Mouse (Mus musculus) liver, embryonic 16.5 days (tissue): ENCODE data around the gene Phka2. TPM values are rescaled to one million over a fixed set of nuclear protein-coding genes. Genes with fewer than 3 reads are reported as not detected.

Source experiments
- ATAC-seq: fragments of 200-750 bp; cut with Nextera tagmentation; 2 replicates; pipeline ENCODE4 v1.8.0; 2017; ENCODE audit warnings: low read depth, mild to moderate bottlenecking, moderate number of reproducible peaks, moderate library complexity
- H3K27ac ChIP-seq: fragments of 300-500 bp; sonication (generic); 2 replicates; pipeline ENCODE4 v1.5.1; 2014; ENCODE audit warnings: mild to moderate bottlenecking, low read length
- H3K27me3 ChIP-seq: fragments of 300-500 bp; sonication (generic); 2 replicates; pipeline ENCODE4 v1.6.1; 2014; ENCODE audit warnings: low read depth, low read length, mixed read lengths; ENCODE audit not compliant: control insufficient read depth, insufficient read depth
- H3K36me3 ChIP-seq: fragments of 300-500 bp; sonication (generic); 2 replicates; pipeline ENCODE4 v1.6.1; 2014; ENCODE audit warnings: mild to moderate bottlenecking; ENCODE audit not compliant: control insufficient read depth, insufficient read depth
- H3K4me1 ChIP-seq: fragments of 300-500 bp; sonication (generic); 2 replicates; pipeline ENCODE4 v1.6.1; 2014; ENCODE audit warnings: low read depth, low read length, mixed read lengths; ENCODE audit not compliant: control insufficient read depth
- H3K4me2 ChIP-seq: fragments of 300-500 bp; sonication (generic); 2 replicates; pipeline ENCODE4 v1.6.1; 2014; ENCODE audit warnings: low read depth, low read length, mixed read lengths
- H3K4me3 ChIP-seq: fragments of 300-500 bp; sonication (generic); 2 replicates; pipeline ENCODE4 v1.5.1; 2014; ENCODE audit warnings: low read depth, mild to moderate bottlenecking, low read length
- H3K9ac ChIP-seq: fragments of 300-500 bp; sonication (generic); 2 replicates; pipeline ENCODE4 v1.6.1; 2014; ENCODE audit warnings: low read depth, low read length
- H3K9me3 ChIP-seq: fragments of 300-500 bp; sonication (generic); replicated peaks from 2 replicates; pipeline ENCODE4 v1.6.1; 2016; ENCODE audit warnings: low read length; ENCODE audit not compliant: control insufficient read depth
- WGBS: fragments of 180-500 bp; shearing (Covaris S2); extraction: QIAGEN DNeasy Blood & Tissue Kit; methylation state at CpG from one replicate; pipeline ENCODE4 v1.1.7; 2014; ENCODE audit not compliant: insufficient replicate concordance; 5-methylcytosine and 5-hydroxymethylcytosine counted together
- polyA plus RNA-seq: library from polyadenylated mRNA; unstranded; fragments of >200 nt; fragmentation: Nextera tagmentation; extraction: Ambion mirVana; gene quantifications from 2 replicates; pipeline ENCODE4 v1.2.1, GENCODE M21; 2015

The Phka2 gene
- 10.6 and 11.4 TPM in 2 replicates for polyA plus RNA-seq

- peak within 1 kb of the TSS; percentile 68 for H3K4me2 ChIP-seq
- WGBS = 14% methylated on average over 61 of the region's 61 CpGs
- ATAC-seq = peak; percentile 94
These were observed at the start of gene Phka2 for GRCm38 (mm10) chrX:160502048-160503041. Gene Phka2, plus strand, starts transcription at chrX:160502166.

DNA sequence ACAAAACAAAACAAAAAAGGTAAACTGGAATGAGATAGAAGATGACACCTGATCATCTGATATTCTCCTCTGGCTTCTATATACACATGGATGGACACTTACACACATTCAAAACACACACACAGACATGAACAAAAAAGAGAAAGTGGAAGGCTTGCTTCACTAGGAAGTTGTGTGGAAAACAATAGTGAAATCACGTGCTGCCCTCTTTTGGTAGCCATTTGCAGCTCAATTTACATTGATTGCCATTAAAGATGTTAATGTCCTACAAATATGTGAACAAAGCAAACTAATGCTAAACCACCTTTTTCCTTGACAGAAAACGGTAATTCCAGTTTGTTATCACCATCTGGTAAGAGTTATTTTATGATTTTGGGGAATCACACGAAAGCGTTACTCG is 46.3 kb upstream of the Phka2 start:
- Histone ChIP-seq H3K36me3 (no peaks in the 10 kb centered on the region), H3K27me3 (no peaks in the 10 kb centered on the region), H3K4me2 (no peak overlapping the region), H3K4me1 (no peaks in the 10 kb centered on the region), H3K4me3 (no peak overlapping the region), H3K9ac (no peak overlapping the region), H3K27ac (no peak overlapping the region), H3K9me3 (no peaks in the 10 kb centered on the region)
- 56% methylated on average over 5 of the region's 5 CpGs for WGBS
- no peak for ATAC-seq

More at GRCm38 (mm10) chrX:160502048-160503041, at the start of gene Phka2:
- peak within 1 kb of the TSS; percentile 75 for H3K27ac ChIP-seq
- peak within 1 kb of the TSS; percentile 64 for H3K4me3 ChIP-seq
- no peaks in the 10 kb centered on the region for H3K27me3 ChIP-seq
- no peaks in the 10 kb centered on the region for H3K36me3 ChIP-seq
- peak within 1 kb of the TSS; percentile 56 for H3K9ac ChIP-seq
- peaks cover 3% of the 10 kb centered on the region for H3K4me1 ChIP-seq
- H3K9me3 ChIP-seq = no peaks in the 10 kb centered on the region

DNA sequence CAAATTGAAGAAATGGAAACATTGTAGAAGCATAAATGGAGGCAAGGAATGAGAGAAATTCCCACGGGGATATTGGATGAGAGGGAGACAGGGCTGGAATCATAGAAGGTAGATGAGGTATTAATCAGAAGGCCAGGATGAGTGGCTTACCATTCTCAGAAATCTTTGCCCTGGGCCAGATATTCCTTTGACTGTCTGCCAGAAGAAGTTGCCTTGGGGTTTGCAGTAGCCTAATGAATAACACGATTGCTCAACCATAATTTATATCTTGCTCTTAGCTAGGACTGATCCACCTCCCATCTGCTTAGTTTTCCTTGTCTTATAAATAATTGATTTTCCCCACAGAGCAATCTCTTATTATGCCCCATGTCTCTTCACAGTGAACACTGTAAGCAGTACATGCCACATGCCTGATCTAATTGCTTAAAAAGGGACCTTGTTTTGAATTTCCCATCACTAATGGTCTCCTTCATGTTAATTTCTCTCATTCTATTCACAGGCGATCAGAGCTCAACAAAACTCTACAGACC is 30.6 kb upstream of the Phka2 start:
- Histone ChIP-seq H3K4me1 (no peaks in the 10 kb centered on the region), H3K27me3 (no peaks in the 10 kb centered on the region), H3K4me2 (no peak overlapping the region), H3K9me3 (no peaks in the 10 kb centered on the region), H3K4me3 (no peak overlapping the region), H3K36me3 (no peaks in the 10 kb centered on the region), H3K9ac (no peak overlapping the region), H3K27ac (no peak overlapping the region)
- ATAC-seq = no peak
- 46% methylated on average over 3 of the region's 3 CpGs for WGBS

GRCm38 (mm10) chrX:160489784-160490183 is 12.2 kb upstream of the Phka2 start:
- Histone ChIP-seq H3K9ac (no peak overlapping the region), H3K27ac (no peak overlapping the region), H3K4me2 (no peak overlapping the region), H3K4me3 (no peak overlapping the region), H3K4me1 (no peaks in the 10 kb centered on the region), H3K27me3 (no peaks in the 10 kb centered on the region), H3K36me3 (no peaks in the 10 kb centered on the region), H3K9me3 (no peaks in the 10 kb centered on the region)
- WGBS = 42% methylated on average over 2 of the region's 2 CpGs
- ATAC-seq = no peak

GRCm38 (mm10) chrX:160494333-160494732 is 7.6 kb upstream of the Phka2 start:
- Histone ChIP-seq H3K36me3 (no peaks in the 10 kb centered on the region), H3K4me3 (no peak overlapping the region), H3K4me1 (no peaks in the 10 kb centered on the region), H3K9ac (no peak overlapping the region), H3K27me3 (no peaks in the 10 kb centered on the region), H3K27ac (no peak overlapping the region), H3K9me3 (no peaks in the 10 kb centered on the region), H3K4me2 (no peak overlapping the region)
- no peak for ATAC-seq
- WGBS = 48% methylated on average over 2 of the region's 3 CpGs

GRCm38 (mm10) chrX:160494921-160495320 is 7.0 kb upstream of the Phka2 start:
- Histone ChIP-seq H3K9ac (no peak overlapping the region), H3K27me3 (no peaks in the 10 kb centered on the region), H3K36me3 (no peaks in the 10 kb centered on the region), H3K4me1 (no peaks in the 10 kb centered on the region), H3K9me3 (no peaks in the 10 kb centered on the region), H3K4me3 (no peak overlapping the region), H3K27ac (no peak overlapping the region), H3K4me2 (no peak overlapping the region)
- ATAC-seq = no peak
- whole genome bisulfite sequencing = 60% methylated on average over 6 of the region's 6 CpGs

GRCm38 (mm10) chrX:160496473-160496872 is 5.5 kb upstream of the Phka2 start:
- H3K9ac ChIP-seq = no peak overlapping the region
- H3K27me3 ChIP-seq = no peaks in the 10 kb centered on the region
- no peaks in the 10 kb centered on the region for H3K36me3 ChIP-seq
- no peak overlapping the region; the same call in 1 of the 2 replicates for H3K4me2 ChIP-seq
- H3K4me3 ChIP-seq = no peak overlapping the region
- no peaks in the 10 kb centered on the region for H3K9me3 ChIP-seq
- no peak overlapping the region for H3K27ac ChIP-seq
- 37% methylated on average over 5 of the region's 5 CpGs for WGBS
- ATAC-seq = no peak
- no peaks in the 10 kb centered on the region; the same call in 1 of the 2 replicates for H3K4me1 ChIP-seq

DNA sequence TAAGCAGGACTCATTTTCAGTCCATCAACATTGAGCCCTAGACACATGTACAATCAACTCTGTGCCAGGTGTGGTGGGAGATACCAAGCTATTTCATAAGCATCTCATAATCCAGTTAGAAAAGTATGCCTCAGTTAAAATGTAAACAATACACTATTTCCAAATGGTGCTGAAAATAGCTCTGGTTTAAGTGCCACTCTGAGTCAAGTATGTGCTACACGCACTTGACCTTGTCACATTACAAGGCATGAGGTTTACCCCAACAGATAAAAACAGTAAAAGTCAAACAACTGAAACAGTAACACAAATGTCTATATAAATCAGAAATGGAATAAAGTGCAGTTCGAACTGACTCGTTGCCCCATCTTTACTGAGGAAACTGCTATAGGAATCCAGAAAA is 871 bp upstream of the Phka2 start:
- Histone ChIP-seq H3K9me3 (no peaks in the 10 kb centered on the region), H3K9ac (no peak overlapping the region), H3K36me3 (no peaks in the 10 kb centered on the region), H3K27me3 (no peaks in the 10 kb centered on the region), H3K4me2 (peak overlapping the region; percentile 42; the same call in 1 of the 2 replicates), H3K27ac (no peak overlapping the region), H3K4me1 (peaks cover 3% of the 10 kb centered on the region), H3K4me3 (no peak overlapping the region)
- ATAC-seq = no peak
- 65% methylated on average over 3 of the region's 3 CpGs for whole genome bisulfite sequencing

DNA sequence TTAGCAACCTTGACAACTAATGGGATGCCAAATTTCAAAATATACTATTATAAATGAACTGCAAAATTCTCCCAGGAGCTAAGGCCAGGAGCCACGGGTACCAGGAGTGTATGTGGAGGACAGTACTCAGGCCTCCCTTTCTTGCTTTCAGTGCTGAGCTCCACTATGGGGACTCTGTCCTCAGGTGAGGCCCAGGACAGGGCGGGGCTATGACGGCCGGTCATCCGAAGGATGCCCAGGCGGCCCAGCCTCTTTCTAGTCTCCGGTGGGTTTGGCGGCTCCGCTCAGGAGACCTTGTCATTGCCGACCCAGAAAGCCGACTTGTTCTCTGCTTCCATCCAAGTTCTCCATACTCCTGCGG is 299 bp upstream of the Phka2 start:
- peak; percentile 65 for ATAC-seq

More for the DNA sequence above, 299 bp upstream of the Phka2 start:
- peak overlapping the region; percentile 29; the same call in 1 of the 2 replicates for H3K9ac ChIP-seq
- peak overlapping the region; percentile 42 for H3K4me2 ChIP-seq
- H3K4me1 ChIP-seq = peaks cover 3% of the 10 kb centered on the region
- H3K27ac ChIP-seq = no peak overlapping the region; the same call in 1 of the 2 replicates
- WGBS = 16% methylated on average over 12 of the region's 12 CpGs
- no peaks in the 10 kb centered on the region for H3K9me3 ChIP-seq
- H3K4me3 ChIP-seq = peak overlapping the region; percentile 64
- H3K27me3 ChIP-seq = no peaks in the 10 kb centered on the region
- no peaks in the 10 kb centered on the region for H3K36me3 ChIP-seq
